Mouse (Mus musculus): Measurements from ENCODE around the gene Sall2.
"Not testable (repeated sequence)": the region's sequence is repeated elsewhere in the genome, so short reads cannot be mapped to it uniquely, and the experiment has no call there.

Sall2 gene

DNA sequence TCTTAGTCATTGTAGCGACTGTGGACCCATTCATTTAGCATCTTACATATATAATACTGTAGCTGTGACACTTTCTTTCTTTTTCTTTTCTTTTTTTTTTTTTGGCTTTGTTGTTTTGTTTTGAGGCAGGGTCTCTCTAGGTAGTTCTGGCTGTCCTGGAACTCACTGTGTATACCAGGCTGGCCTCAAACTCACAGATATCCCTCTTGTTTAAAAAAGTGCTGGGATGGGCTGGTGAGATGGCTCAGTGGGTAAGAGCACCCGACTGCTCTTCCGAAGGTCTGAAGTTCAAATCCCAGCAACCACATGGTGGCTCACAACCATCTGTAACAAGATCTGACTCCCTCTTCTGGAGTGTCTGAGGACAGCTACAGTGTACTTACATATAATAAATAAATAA, 25.0 kb downstream of the Sall2 start:
- DNase-seq (ENCODE audit: low spot score in 2 of 2), result not testable (repeated sequence)

DNA sequence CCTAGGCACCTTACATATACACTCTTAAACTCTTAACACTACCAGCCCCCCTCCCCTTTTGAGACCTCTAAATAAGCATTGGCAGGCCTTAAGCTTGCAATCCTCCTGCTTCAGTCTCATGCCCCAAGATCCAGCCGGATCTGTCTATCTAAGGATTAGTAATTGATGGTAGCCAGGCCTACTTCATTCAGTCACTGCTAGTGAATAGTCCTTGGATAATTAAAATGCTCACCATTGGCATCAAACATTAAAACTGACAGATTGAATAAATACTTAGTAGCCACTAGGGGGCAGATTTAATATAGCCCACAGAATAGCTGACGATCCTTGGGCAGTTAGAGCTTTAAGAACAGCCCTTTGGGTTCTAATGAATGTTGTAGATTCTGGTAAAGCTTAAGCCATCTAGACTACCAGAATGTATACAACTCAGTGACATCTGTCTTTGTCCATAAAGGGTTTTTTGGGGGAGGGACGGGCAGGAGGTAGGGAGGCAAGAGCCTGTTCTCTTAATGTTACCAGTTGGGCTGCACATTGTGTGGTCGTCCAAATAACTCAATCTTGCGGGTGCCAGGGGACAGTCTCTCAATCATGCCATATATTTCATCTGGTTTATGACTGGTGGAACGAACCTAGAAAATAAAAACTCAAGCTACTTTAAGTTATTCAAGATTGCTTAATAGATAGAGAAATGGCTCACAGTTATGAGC, 32.9 kb downstream of the Sall2 start:
- no peak for DNase-seq (ENCODE audit: low spot score in 2 of 2)

DNA sequence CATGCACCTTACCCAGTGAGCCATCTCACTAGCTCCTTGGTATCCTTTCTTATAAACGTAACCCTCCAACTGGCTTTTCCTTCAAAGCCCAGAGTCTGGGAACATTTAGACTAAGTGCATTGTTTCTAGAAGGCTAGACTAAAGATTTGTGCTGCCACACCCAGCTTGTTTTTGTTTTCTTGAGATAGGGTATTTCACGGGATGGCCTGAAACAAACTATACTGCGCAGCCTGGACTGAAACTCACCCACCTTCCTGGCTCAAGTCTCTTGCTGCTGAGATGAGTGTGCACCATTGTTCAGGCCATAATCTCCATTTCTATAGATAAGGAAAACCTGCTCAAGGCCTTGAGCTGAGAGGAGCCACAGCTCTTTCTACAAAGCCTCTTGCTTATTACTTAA, 44.4 kb downstream of the Sall2 start:
- DNase-seq (ENCODE audit: low spot score in 2 of 2), result no peak

DNA sequence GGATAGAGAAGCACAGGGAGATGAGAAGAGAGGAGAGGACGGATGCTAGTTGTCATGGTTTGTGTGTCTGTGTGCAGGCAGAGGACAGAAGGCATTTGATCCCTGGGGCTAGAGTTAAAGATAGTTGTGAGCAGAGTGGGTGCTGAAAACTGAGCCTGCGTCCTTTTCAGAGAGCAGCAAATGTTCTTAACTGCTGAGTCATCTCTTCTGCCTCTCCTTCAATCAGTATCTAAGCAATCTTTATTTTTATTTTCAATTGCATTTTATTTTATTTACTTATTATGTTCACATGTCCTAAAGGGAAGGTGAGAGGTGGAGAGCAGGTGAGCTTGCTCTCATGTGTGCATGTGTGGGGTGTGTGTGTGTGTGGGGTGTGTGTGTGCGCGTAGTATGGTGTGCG, 44.9 kb downstream of the Sall2 start:
- DNase-seq (ENCODE audit: low spot score in 2 of 2), result no peak

DNA sequence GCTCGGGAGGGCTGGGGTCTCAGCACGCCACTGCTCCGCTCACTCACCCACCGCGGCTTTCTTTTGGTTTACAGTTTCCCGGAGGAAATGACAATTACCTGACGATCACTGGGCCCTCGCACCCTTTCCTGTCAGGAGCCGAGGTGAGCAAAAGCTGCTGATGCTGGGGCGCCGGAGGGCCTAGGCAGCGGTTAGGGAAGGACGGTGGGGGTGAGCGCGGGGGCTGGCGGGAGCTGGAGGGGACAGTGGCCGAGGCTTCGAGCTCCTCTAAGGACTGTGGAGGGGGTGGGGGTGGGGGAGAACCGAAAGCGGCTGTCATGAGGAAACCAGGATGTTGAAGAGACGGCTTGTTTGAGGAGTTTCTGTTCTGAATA, 48.8 kb downstream of the Sall2 start:
- no peak for DNase-seq (ENCODE audit: low spot score in 2 of 2)

DNA sequence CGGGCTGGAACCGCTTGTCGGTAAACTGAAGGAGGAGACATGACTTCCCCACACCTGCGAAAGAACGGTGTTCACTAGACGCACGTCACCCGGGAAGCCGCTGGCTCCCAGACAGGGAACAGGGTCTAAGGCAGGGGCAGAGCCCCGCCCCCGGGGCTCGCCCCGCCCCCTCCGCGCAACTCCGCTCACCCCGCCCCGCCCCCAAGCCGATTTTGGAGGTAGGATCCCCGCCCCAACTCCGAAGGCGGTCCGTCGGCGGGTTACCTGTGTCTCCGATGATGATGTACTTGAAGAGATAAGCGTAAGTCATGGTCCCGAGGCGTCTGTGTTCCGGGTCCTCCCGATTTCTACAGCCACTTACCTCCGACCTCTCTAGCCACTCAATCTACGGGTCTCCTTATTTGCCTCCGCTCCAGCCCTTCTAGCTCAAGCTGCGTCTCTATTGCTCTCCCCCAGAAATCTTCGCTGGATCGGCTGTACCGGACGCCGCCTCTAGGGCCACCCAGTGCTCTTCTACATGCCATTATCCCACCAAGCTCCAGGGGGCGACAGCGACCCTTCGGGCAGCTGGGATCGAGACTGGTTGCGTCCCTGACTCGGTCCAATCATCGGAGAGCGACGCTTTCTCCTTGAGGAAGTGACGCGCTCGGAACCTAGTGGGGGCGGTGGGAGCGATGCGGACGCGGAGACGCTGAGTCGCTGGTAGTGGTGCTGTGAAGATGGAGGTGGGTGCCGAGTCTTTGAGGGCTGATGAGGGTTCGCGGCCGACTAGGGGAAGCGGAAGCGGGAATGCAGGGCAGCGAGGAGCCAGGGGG, 49.4 kb downstream of the Sall2 start, which contains the start of the genes Tox4 and Rab2b:
Tox4 (plus strand) TSS at position 215 of the 815 bp plus-strand sequence.
Rab2b (minus strand) TSS at position 614 of the 815 bp plus-strand sequence.
- peak; percentile 98 to 100 for DNase-seq (ENCODE audit: low spot score in 2 of 2)

DNA sequence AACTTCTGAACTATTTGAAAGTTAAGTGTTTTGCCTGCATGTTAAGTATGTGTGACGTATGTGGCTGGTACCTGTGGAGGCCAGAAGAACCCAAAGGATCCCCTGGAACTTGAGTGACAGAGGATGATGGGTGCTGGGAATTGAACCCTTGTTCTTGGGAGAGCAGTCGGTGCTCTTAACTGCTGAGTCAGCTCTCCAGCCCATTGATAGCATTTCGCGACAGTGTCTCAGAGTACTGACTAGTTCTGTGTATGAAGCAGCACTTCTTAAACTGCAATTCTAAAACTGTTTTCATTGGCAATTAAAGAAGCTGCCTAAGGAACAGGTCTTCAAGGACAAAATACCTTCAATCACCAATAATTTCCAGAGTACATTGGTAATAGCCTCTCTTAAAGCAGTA, 51.4 kb downstream of the Sall2 start:
- DNase-seq (ENCODE audit: low spot score in 2 of 2), result no peak

DNA sequence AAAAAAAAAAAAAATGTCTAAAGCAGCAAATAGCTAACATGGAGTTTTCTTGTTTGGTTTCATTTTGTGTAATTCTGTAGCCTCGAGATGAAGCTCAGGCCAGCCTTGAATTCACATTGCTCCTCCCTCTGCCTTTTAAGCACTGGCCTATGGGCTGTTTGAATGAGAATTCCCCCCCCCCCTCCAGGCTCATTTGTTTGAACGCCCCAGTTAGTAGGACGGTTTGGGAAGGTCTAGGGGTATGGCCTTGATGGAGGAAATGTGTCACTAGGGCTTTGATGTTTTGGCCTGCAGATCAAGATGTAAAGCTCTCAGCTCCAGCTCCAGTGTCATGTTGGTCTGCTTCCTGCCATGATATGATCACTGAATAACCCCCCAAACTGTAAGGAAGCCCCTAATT, 55.8 kb downstream of the Sall2 start:
- no peak for DNase-seq (ENCODE audit: low spot score in 2 of 2)

Measured in frontal cortex, postnatal 25 days (tissue).